Mouse (Mus musculus) megakaryocyte, embryonic 14.5 days (primary cell): ENCODE measurements around the gene Vangl1.

Source experiments
- FLI1 ChIP-seq: IDR thresholded peaks from 2 replicates; pipeline ENCODE4 v1.6.1; 2012; ENCODE audit warnings: low read length, inconsistent platforms, mixed read lengths
- GATA1 ChIP-seq: IDR thresholded peaks from 3 replicates; pipeline ENCODE4 v1.6.1; 2012; ENCODE audit warnings: mixed read lengths, low read length, inconsistent platforms, borderline replicate concordance

DNA sequence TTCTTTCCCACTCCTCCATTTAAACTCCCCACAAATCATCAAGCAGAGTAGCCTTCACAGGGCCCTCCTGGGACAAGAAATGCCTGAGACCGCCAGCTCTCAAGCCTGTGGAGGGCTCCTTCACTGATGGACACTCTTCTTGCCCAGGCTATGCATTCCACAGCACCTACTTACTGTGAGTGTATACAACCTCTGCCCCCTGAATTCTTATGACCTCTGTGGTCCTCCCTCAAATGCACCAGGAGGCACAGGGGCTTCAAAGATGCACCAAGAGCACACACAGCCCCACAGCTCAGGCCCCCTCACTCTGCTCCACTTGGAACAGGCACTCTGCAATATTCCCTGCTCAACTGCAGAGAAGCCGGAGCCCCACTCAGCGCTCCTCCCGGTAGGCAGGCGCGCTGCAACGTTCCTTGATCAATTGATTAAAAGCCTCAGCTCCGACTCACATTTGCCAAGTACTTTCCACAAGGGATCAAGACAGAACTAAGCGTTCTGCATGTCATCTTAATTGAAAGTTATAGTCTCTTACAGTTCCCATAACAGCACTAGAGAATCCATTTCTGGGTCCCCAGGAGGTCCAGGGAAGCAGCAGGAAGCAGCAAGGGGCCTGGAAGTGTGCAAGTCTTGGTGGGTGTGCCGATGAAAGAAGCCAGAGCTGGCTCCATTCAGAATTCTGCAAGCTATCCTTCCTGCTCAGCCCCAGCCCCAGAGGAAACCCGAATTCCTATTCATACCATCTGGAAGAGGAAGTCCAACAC, 10.0 kb downstream of the Vangl1 start:
- TF ChIP-seq GATA1 (no peak), FLI1 (no peak)
